Comparison of ENCODE assay signal across 7 mouse cellular contexts in the genomic region with DNA sequence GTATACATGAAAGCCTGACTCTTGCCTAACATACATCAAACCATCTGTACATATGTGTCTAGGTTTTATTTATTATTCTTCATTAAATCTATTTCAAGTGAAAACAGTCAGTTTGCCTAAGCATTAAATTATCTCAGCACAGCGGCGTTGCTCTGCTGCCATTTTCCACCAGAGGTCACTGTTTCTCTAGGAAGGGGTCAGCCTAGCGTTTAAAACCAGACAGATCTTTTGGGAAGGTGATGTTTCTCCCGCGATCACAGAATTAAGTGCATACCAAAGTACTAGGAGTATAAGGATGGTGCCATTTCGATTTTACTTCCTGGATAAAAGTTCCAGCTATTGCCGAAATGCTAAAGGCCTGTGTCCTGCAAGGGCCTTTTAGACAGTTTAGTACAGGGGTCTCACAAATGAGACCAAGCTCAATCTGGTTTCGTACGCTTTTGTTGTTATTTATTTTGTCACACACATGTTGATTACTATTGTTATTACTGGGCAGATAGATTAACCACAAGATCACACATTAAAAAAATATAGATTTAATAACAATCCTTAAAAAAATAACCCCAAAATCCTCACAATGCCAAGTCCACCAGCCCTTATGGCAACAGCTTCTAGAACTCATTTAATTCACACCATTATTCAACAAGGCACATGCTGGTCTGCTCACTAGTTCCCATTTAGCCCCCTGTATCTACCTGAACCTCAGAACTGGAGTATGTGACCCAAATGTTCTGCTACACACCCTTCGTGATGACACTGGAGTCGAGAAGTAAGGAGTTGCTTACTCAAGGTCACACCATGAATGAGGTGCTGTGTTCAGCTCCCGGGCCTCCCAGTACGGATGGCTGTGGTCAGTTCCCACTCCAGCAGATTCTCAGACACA. TPM values are rescaled to one million over a fixed set of nuclear protein-coding genes. Genes with fewer than 3 reads are reported as not detected.
DNase-seq lines count a peak whose midpoint lies in the region; ATAC-seq lines count a peak whose summit lies in the region.

No protein-coding gene starts in this region.

- peak; percentile 85 to 88 for DNase-seq in cerebellum, postnatal 14 days
- peak; percentile 82 for DNase-seq in gastrocnemius, adult 18-20 months (ENCODE audit: low spot score)
- DNase-seq in left cerebral cortex, postnatal 14 days (ENCODE audit: low spot score in 2 of 2): peak; percentile 73 to 81
- DNase-seq in skeletal muscle tissue, adult 2 months (ENCODE audit: low read depth, low spot score): peak; percentile 54

- no peak overlapping the region for H3K4me3 ChIP-seq in intestine, embryonic 16.5 days (ENCODE audit: low read length)
- no peak overlapping the region for H3K4me3 ChIP-seq in midbrain, embryonic 13.5 days (replicated peaks)

- WGBS in intestine, embryonic 16.5 days: 42% methylated on average over 13 of the region's 13 CpGs
- WGBS in midbrain, embryonic 13.5 days: 45% methylated on average over 13 of the region's 13 CpGs

- H3K27me3 ChIP-seq in intestine, embryonic 16.5 days (replicated peaks; ENCODE audit: control insufficient read depth, insufficient read depth, low read length): no peaks in the 10 kb centered on the region
- no peaks in the 10 kb centered on the region for H3K27me3 ChIP-seq in midbrain, embryonic 13.5 days

- no peak overlapping the region for H3K4me2 ChIP-seq in intestine, embryonic 16.5 days (ENCODE audit: low read depth, low read length)
- H3K4me2 ChIP-seq in midbrain, embryonic 13.5 days (replicated peaks): no peak overlapping the region

- no peak overlapping the region for H3K27ac ChIP-seq in intestine, embryonic 16.5 days (ENCODE audit: low read length)
- no peak overlapping the region for H3K27ac ChIP-seq in midbrain, embryonic 13.5 days

- no peaks in the 10 kb centered on the region for H3K9me3 ChIP-seq in intestine, embryonic 16.5 days (ENCODE audit: control insufficient read depth, low read length)
- no peaks in the 10 kb centered on the region for H3K9me3 ChIP-seq in midbrain, embryonic 13.5 days

- H3K36me3 ChIP-seq in intestine, embryonic 16.5 days (ENCODE audit: control insufficient read depth, insufficient read depth, low read length): no peaks in the 10 kb centered on the region
- H3K36me3 ChIP-seq in midbrain, embryonic 13.5 days: no peaks in the 10 kb centered on the region

- no peak overlapping the region for H3K9ac ChIP-seq in intestine, embryonic 16.5 days (ENCODE audit: low read depth, low read length)
- H3K9ac ChIP-seq in midbrain, embryonic 13.5 days (replicated peaks): no peak overlapping the region

- intact Hi-C loops in left cerebral cortex, postnatal 14 days (cut with DNase I): loop anchor here (1.0 kb wide), 1 partner anchor 917 kb away; no protein-coding TSS in a partner anchor

- peak; percentile 79 for ATAC-seq in activated CD4-positive, CD25-positive, alpha-beta regulatory T cell, adult 4 months
- peak; percentile 61 for ATAC-seq in intestine, embryonic 16.5 days
- ATAC-seq in midbrain, embryonic 13.5 days: peak; percentile 80

- no peaks in the 10 kb centered on the region for H3K4me1 ChIP-seq in intestine, embryonic 16.5 days (ENCODE audit: control insufficient read depth, insufficient read depth, low read length)
- H3K4me1 ChIP-seq in midbrain, embryonic 13.5 days (replicated peaks): no peaks in the 10 kb centered on the region

RNA-seq across cellular contexts. Expression of a gene that starts 29.5 kb away (rescaled TPM):
- 10 to 100 TPM; 89.2 to 94.0 TPM for polyA plus RNA-seq in activated CD4-positive, CD25-positive, alpha-beta regulatory T cell, adult 4 months (2017; shearing (Covaris generic))
- total RNA-seq in gastrocnemius, adult 18-20 months (2021): 1 to 10 TPM; 6.6 to 8.5 TPM
- 17.3 and 17.6 TPM in 2 replicates for polyA plus RNA-seq in intestine, embryonic 16.5 days (2015; fragmentation: Nextera tagmentation; extraction: Ambion mirVana)
- 10 to 100 TPM; 25.7 to 28.4 TPM for total RNA-seq in left cerebral cortex, postnatal 14 days (2021)
- polyA plus RNA-seq in midbrain, embryonic 13.5 days (2015; fragmentation: Nextera tagmentation; extraction: Ambion mirVana): 34.5 and 36.5 TPM in 2 replicates

RNA-seq across cellular contexts. Expression of a gene that starts 43.6 kb away (rescaled TPM):
- polyA plus RNA-seq in activated CD4-positive, CD25-positive, alpha-beta regulatory T cell, adult 4 months (2017; shearing (Covaris generic)): 10 to 100 TPM in 1 of 2 experiments, 1 to 10 TPM in 1; 7.2 to 16.4 TPM
- 100 to 1,000 TPM in 1 of 2 experiments, 10 to 100 TPM in 1; 56.8 to 140 TPM for total RNA-seq in gastrocnemius, adult 18-20 months (2021)
- polyA plus RNA-seq in intestine, embryonic 16.5 days (2015; fragmentation: Nextera tagmentation; extraction: Ambion mirVana): 68.6 and 74.6 TPM in 2 replicates
- total RNA-seq in left cerebral cortex, postnatal 14 days (2021): 10 to 100 TPM; 47.1 to 48.6 TPM
- polyA plus RNA-seq in midbrain, embryonic 13.5 days (2015; fragmentation: Nextera tagmentation; extraction: Ambion mirVana): 45.3 and 52.6 TPM in 2 replicates
